Mouse (Mus musculus) C2C12 (cell line): ENCODE results near the gene Pnpla3.

Experiments used
- CEBPB ChIP-seq: IDR thresholded peaks from one replicate; pipeline ENCODE4 v1.6.1; 2011; ENCODE audit warnings: low read depth, mild to moderate bottlenecking, control low read depth, moderate library complexity
- CTCF ChIP-seq: IDR thresholded peaks from one replicate; pipeline ENCODE4 v1.5.1; 2011; ENCODE audit not compliant: control insufficient read depth, insufficient read depth, insufficient read length
- USF1 ChIP-seq: IDR thresholded peaks from one replicate; pipeline ENCODE4 v1.6.1; 2011; ENCODE audit warnings: low read depth, mild to moderate bottlenecking, control low read depth, moderate library complexity

GRCm38 (mm10) chr15:84167600-84167999, at the start of gene Pnpla3:
- peak; percentile 35 for TF ChIP-seq CTCF
- no peak for TF ChIP-seq CEBPB
- no peak for TF ChIP-seq USF1
